Mouse (Mus musculus) liver, adult 10 weeks (tissue): Measurements from ENCODE around the gene Arg2. TPM values are rescaled to one million over a fixed set of nuclear protein-coding genes. Genes with fewer than 3 reads are reported as not detected.

ENCODE experiments used
- polyA plus RNA-seq: library from polyadenylated mRNA; stranded (reverse); fragments of 350-450 nt; fragmentation: Illumina TruSeq; extraction: RNeasy Lipid Tissue Mini Kit (QIAGEN cat#74804); gene quantifications from one replicate; pipeline ENCODE4 v1.2.3, GENCODE M21; 2014; ENCODE audit warnings: low read depth, low replicate concordance

Arg2 gene
- polyA plus RNA-seq: 0.37 TPM

DNA sequence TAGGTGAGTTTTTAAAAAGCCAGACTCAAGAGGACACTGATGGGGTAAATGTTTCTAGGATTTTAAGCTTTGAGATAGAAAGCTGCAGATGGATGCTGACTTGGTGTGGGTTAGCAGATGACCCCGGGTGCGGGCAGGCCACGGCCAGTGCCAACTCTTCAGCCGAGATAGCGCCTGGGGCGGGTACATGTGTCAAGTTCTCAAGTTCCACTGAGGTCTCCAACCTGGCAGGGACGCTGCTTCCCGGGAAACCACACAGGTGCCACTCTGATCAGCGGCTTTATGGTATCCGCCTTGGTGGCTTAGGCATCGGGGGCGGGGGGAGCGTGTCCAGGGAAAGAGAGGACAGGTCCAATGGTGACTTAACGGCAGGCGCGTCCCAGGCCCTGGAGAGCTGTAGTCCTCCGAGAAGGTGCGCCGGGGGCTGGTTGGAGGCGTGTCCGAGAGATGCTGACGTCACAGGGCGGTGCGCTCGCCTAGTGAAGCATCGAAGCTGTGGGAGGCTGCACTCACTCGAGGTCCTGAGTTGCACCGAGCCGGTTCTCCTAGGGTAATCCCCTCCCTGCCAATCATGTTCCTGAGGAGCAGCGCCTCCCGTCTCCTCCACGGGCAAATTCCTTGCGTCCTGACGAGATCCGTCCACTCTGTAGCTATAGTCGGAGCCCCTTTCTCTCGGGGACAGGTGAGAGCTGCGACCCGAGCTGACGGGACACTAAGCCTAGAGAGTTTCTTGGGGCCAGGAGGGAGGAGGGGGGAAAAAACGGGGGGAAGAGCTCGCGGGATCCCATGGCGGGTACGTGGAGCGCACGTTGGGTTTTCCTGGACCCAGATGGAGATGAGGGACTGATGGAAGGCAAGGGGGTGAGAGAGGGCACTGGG lies at the start of gene Arg2:
Gene Arg2 (plus strand): TSS at position 479 of the 879 bp plus-strand sequence.

DNA sequence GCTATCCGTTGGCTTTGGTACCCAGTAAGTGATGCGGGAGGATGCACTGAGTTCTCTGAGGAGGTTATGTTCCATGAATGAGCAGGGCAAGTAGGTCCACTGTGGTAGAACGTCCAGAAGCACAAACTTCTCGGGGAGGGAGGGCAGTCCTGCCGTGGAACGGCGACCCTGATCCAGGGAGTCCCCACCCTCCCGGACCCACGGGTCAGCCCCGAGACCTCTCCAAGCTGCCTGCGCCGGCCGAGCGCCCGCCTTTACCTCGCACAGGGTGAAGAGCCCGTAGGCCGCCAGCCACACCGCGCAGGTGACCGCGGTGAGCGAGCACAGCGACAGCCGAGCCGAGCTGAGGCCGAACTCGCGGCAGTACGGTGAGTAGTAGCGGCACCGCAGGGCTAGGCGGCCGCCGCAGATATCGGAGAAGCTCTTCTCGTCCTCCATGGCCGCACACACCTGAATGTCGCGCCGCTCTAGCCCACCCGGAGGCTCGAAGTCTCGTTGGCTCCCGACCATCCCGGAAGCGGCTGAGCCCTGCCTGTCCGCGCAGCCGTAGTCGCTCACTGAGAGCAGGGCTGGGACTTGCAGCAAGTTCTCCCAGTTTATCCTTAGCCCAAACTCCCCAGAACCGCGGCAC lies 41.3 kb upstream of the Arg2 start, which contains the start of gene Pigh:
Gene Pigh (minus strand): TSS at position 470 of the 631 bp plus-strand sequence.

DNA sequence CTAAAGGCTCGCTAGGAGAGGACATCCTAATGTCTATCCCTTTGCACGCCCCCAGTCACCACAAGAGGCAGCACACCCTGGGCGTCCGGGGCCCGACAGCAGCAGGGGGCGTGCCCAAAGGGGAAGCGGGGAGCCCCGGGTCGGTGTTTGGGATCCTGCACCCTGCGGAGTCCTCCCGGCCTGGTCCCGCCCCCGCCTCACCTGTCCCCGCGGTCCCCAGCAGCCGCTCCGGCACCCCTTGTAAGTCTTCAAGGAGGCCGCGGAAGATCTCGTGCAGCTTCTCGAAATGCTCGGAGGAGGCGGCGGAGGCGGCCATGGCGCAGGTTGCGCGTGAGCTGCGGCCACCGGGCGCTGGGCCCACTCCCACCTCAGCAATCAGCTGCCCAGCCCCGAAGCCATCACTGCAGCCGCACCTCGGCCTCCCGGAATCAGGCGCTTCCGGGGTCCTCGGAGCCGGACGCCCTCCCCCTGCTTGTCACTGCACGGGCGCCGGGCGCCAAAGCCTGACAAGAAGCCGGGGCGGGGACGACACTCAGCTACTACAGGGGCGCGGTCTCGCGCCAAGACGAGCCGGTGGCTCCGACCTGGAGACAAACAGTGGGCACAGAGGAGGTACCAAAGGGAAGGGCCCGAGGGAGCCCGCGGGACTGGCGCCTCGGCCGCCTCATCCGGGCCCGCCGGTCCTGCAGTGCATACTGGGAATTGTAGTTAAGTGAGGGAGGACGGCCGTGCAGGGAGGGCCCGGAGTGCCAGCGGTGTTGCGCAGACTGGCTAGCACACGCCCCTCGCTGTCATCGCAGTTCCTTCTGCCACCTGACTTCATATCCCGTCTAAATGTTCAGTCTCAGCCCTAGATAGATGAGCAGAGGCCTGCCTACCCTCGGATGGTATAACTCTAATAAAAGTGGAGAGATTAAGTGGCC lies 41.7 kb downstream of the Arg2 start, which contains the start of gene Vti1b:
Gene Vti1b (minus strand): TSS at position 649 of the 923 bp plus-strand sequence.

DNA sequence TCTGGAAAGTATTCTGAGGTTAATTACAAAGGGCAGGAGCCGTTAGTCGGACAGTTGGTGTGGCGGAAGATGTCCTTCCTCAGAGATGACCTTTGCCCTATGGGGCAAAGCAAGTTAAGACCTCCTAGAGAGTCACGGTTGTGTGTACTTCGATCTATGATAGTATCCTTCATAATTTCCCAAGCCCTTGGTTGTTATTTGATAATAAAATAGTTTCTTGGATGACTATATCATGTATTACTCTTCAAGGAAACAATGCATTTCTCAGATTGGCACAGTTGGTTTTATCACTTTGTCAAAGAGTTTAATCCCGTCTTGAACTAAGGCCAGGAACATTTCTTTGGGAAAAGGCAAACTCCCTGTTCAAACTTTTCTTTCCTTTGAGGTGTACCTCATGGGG lies 61.6 kb downstream of the Arg2 start, which contains the start of gene Rdh11:
Gene Rdh11 (minus strand): TSS at position 101 of the 400 bp plus-strand sequence.

Other genes with a start within 250 kb of the Arg2 start
- gene Plek2, start 223.8 kb upstream of the Arg2 start, polyA plus RNA-seq: 0.66 TPM
- 0.64 TPM for gene Tmem229b, start 123.2 kb upstream of the Arg2 start, polyA plus RNA-seq
- 0.34 TPM for gene Plekhh1, start 101.6 kb upstream of the Arg2 start, polyA plus RNA-seq
- gene Pigh, start 41.1 kb upstream of the Arg2 start, polyA plus RNA-seq: 8.3 TPM
- gene Vti1b, start 41.9 kb downstream of the Arg2 start, polyA plus RNA-seq: 64.3 TPM
- 88.6 TPM for gene Rdh11, start 61.5 kb downstream of the Arg2 start, polyA plus RNA-seq
- not detected for gene Rdh12, start 78.1 kb downstream of the Arg2 start, polyA plus RNA-seq
- 11.6 TPM for gene Zfyve26, start 165.5 kb downstream of the Arg2 start, polyA plus RNA-seq
- 2.3 TPM for gene Rad51b, start 166.5 kb downstream of the Arg2 start, polyA plus RNA-seq